Mouse (Mus musculus): ENCODE data around the gene Tnni3k.

- TF ChIP-seq CTCF (IDR thresholded peaks at IDR 0.05; ENCODE audit: low read depth) (no peak), EP300 (optimal IDR thresholded peaks at IDR 0.05) (no peak)
These were observed 213.0 kb downstream of the Tnni3k start for GRCm38 (mm10) chr3:154842247-154842646.

All from stomach, postnatal 0 days (tissue).